Mouse (Mus musculus) fibroblast of lung, adult 2 months (primary cell): ENCODE measurements at regions not wholly inside any gene's neighbourhood (a gene's known extent, or its start where the extent isn't known, plus 50 kb on each side); places are given as distances from the start of the nearest gene placed in this dataset.
"Not testable (repeated sequence)": the region's sequence is repeated elsewhere in the genome, so short reads cannot be mapped to it uniquely, and the experiment has no call there.

Experiments used
- DNase-seq: peaks from one replicate; pipeline ENCODE4 v3.0.0-alpha.2; 2011; ENCODE audit warnings: low read depth

GRCm38 (mm10) chr17:50346451-50347192, 53.2 kb upstream of the Dazl start:
- DNase-seq, result no peak

GRCm38 (mm10) chr17:50353818-50354217, 60.4 kb upstream of the Dazl start:
- not testable (repeated sequence) for DNase-seq

- no peak for DNase-seq
These were observed 60.9 kb upstream of the Dazl start for GRCm38 (mm10) chr17:50354357-50354756.

DNA sequence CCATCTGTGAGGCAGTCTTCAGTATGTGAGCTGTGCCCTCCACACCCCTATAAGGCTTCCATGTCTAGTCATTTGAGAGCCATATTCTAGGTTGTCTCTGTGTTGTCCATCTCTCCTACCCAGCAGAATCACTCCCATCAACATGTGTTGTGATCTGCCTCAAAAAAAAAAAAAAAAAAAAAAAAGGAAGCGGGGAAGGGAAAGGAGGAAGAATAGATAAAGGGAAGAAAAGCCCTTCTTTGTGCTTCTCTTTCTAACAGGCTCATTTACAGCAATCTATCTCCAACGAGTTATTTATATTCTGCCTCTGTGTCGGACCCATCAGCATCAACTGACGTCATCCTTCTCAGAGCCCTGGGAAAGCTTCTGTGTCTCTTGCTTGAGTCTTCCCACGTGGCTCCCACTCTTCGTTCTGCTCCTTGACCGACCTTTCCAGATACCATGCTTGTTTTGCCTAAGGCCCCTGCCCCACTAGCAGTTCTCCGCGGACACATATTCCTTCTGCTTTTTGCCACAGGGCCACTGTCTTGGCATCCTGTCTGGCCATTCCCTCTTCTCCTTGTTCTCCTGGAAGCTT, 68.3 kb upstream of the Dazl start:
- no peak for DNase-seq

DNA sequence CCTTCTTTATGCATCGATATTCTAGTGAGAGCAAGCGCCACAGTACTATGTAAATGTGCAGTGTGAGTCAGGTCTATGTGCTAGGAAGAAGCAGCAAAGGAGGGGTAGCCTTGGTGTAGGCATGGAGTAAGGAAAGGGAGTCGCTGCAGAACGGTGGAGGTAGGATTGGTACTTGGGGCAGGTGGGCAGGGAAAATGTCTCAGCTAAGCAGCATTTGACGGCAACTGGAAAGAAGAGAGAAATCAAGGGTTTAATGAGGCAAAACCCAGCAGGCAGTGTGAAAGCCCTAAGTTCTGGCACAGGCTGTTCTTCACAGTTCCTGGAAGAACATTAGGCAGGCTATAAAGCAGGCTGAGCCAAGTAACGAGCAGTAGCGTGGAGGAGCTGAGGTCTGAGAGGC, 72.0 kb upstream of the Dazl start:
- no peak for DNase-seq

DNA sequence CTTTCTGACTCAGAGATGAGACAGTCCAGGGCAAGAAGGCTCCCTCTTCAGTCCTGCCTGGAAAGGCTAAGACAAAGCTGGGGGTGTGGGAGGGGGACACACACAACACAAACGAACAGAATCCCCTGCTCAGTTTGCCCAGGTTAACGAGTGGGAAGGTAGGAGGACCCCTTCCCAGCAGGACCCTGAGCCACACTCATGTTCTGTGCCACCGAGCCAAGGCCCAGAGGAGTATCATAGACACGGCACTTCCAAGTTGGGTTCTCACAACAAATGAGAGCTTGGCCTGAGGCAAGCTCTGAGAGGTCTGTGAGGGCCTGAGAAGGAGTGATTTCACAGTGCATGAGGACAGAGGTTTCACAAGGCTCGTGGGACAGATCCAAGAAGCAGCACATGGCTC, 72.7 kb upstream of the Dazl start:
- no peak for DNase-seq

DNA sequence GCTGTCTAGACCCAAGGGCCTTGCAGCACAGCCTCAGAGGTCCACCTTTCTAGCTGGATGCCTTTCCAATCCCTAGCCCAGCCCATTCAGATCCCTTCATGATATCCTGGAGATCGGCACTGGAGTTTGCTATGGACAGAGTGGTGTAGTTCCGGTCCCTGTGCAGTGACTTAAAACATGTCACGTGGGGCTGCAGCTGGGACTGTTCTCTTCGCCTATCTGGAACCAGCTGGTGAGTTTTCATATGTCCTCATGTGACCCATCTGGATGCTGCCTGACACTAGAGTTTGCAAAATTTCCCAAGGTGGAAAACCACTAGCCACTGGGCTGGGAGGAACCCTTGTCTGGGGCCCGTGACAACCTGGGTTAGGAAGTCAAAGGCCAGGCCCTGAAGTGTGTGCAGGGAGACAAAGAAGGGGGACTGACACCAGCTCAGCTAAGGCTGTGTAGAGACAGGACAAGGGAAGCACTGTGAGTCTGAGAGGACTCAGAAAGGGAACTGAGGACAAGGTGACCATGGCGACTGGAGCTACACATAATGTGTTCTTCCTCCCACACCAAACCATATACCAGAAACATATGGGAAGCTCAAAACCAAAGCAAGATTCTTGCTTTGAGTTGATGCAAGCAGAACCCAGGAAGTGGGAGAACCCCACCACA, 75.9 kb upstream of the Dazl start:
- DNase-seq, result no peak

DNA sequence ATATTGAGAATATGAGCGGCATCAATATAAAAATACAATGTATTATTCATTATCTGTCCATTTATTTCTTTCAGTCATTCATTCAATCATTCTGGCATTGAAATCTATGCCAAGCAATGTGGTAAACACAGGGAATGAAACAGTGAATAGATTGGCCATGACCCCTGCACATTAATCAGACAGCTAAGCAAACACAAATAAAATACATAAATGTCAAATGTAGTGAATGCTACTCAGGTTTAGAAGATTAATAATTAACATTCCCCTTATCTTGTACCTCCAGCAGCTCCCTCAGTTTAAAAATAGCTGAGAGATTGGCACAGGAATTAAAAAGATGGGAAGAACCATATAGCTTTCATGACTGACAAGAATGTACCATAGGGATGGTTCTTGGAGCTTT, 77.0 kb upstream of the Dazl start:
- no peak for DNase-seq

DNA sequence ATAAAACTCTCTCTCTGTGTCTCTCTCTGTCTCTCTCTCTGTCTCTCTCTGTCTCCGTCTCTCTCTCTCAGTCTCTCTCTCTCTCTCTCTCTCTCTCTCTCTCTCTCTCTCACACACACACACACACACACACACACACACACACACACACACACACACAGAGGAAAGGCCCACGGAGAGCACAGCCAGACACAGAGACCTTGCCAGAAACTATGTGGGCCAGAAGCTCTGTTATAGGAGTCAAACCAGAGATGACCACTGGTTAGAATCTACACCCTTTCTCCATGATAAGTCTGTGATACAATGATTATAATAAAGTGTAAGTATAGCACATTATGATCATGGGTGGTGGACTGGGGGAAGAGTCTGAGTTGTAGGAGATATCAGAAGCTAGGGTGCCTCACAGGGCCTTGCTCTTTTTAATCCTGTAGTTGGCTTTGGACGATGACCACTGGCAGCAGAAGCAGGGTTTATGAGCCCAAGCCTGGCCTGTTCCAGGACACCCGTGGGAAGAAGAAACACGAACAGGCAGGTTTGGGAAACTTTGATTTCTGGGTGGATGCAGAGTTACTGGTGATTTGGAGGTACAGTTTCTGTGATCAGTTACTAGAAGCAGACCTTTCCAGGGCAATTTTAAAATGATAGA, 80.2 kb upstream of the Dazl start:
- DNase-seq, result no peak

DNA sequence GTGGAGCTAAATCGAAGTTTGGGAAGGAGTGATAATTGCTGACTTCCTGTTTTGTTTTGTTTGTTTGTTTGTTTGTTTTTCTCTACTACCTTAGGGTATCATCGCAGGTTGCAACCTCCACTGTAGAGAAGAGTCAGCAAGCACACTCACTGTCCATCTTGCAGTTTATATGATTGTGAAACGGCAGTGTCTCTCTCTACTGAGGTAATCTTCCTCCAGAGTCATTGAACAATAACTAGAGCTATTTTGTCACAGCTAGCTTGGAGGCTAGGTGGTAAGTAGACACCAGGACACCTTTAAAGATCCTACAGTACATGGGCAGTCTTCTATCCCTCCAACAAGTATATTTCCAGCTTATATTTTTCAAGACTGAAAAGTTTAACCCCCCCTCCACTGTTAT, 82.0 kb upstream of the Dazl start:
- no peak for DNase-seq

- no peak for DNase-seq
These were observed 83.3 kb upstream of the Dazl start for GRCm38 (mm10) chr17:50376708-50377107.

- DNase-seq, result no peak
These were observed 84.8 kb upstream of the Dazl start for GRCm38 (mm10) chr17:50378141-50378727.

DNA sequence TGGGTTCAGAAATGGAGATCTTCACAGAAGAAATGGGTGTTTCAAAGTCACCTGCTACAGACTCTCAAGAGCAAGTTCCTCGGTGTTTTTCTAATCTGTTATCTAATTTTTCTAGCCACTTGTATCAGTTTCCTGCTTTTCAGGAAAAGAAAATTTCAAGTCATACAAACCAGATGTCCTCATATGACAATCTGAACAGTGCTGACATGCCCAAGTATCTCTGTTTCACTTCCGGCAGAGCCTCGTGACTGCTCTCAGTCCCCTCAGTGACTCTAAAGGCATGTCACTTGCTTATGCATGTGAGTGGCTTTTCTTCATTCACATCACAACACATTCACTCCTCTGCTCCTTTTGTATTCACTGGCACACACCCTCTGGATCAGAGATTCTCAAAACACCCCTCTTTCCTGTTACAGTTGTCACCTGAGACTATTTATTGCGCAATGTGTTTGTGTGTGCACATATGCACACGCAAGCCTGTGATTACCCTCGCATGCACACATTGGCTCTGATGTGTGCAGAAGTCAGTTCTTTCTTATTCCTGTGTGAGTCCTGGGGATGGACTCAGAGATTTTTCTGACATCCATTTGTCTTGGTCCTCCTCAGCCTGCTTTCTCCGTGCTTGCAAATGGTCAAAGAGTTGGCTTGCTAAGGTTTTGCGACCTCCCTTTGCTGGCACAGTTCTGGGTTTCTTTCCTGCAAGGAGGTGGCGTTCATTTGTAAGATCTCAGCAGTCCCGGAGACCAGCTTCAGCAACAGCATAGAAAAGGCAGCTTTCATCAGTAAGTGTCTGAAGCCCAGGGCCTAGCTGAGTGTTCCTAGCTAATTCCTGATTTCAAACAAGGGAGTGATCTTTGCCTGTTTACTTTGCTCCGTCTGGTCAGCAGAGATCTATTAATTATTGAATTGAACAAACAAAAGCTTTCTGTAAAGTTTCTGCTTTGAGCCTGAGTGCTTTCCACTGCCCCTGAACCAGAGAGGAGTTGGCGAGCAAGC, 95.6 kb upstream of the Dazl start:
- no peak for DNase-seq

- DNase-seq, result no peak
These were observed 96.7 kb upstream of the Dazl start for GRCm38 (mm10) chr17:50390151-50390550.

- no peak for DNase-seq
These were observed 97.8 kb upstream of the Dazl start for GRCm38 (mm10) chr17:50391207-50391606.

- no peak for DNase-seq
These were observed 98.6 kb upstream of the Dazl start for GRCm38 (mm10) chr17:50391996-50392395.

DNA sequence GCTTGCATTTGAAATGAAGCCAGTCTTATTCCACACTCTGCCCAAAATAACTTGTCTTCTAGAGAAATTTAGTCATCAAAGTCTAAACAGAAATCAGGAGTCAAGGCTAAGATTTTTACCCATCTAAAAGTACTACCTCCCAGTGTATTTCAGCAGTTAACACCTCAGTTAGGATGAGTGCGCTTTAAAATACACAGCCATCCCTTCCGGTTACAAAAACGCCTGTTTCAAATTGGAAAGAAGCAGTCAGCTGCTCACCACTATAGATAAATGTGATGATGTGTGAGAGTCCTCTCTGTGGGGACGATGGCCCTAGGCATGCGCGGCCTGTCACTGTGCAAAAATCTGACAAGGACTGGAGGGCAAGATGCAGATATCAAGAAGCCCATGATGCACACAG, 99.0 kb upstream of the Dazl start:
- no peak for DNase-seq

DNA sequence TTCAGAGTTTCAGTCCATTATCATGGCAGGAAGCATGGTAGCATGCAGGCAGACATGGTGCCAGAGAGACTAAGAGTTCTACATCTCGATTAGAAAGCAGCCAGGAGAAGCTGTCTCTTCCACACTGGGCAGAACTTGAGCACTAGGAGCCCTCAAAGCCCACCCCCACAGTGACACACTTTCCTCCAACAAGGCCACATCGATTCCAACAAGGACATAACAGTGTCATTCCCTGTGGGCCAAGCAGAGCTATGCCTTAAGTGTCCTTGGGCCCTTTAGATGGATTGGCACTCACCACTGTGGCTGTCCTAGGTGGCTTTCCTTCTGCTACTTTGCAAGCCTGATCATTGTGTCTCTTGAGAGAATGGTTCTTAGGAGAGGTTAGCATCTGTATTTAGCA, 99.5 kb upstream of the Dazl start:
- no peak for DNase-seq

GRCm38 (mm10) chr17:50393698-50394097, 100.3 kb upstream of the Dazl start:
- no peak for DNase-seq

GRCm38 (mm10) chr17:50394801-50395200, 101.4 kb upstream of the Dazl start:
- no peak for DNase-seq

DNA sequence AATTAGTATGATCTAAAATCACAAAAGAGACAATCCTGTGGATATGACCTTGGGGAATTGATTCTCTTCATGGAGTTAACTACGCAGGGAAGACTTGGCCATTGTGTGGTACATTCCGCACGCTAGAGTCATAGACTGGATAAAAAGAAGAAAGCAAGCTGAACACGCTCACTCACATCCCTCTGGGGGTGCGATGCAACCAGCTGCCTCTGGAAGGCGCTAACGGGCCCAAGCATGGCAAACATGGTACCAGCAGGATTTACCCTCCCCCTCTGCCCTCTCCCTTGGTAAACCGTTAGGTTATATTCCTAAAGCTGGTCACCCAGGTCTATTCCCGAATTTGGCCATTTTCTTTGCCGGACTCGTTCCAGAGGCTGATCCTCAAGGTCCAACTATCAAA, 102.2 kb upstream of the Dazl start:
- DNase-seq, result no peak
